Mouse (Mus musculus): ENCODE measurements around the gene Mrgpra6. TPM values are rescaled to one million over a fixed set of nuclear protein-coding genes. Genes with fewer than 3 reads are reported as not detected.
A peak's percentile ranks its signal among the peaks of the same experiment; 100 is the strongest.

Mrgpra6 gene
- not detected for total RNA-seq (2021)

DNA sequence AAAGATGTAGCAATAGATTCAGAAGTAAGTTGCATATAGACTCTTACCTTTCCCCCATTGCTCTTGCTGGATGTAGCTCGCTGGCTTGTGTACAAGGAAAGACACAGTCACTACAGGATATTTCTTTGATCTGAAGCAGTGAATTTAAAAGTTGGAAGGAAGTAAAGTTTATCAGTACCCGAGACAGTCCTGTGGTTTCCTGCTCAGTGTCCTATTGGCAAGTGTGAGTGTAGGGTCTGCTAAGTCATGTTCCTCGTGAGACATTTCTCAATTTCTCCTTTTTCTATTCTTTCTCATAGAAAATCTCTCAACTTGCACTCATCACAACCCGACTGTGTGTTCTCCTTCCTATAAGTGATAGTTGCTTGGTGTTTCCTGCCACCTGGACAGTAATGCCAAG lies at the start of gene Mrgpra6:
Mrgpra6 (minus strand) TSS at position 91 of the 400 bp plus-strand sequence.
- no peak for DNase-seq (ENCODE audit: extremely low spot score in 1 of 2, low spot score in 2 of 2)
- intact Hi-C loops (cut with DNase I): no loop called here

DNA sequence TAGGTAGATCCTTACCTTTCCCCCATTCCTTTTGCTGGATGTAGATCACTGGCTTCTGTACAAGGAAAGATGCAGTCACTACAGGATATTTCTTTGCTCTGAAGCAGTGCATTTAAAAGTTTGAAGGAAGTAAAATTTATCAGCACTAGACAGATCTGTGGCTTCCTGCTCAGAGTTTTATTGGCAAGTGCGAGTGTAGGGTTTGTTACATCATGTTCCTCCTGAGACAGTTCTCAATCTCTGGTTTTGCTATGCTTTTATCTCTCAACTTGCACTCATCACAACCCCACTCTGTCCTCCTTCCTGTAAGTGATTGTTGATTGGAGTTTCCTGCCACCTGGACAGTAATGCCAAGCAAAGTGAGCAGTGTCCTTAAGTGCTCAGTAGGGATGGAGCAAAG lies 48.0 kb upstream of the Mrgpra6 start, which contains the start of gene Mrgpra9:
Mrgpra9 (minus strand) TSS at position 79 of the 400 bp plus-strand sequence.
- intact Hi-C loops (cut with DNase I): no loop called here
- DNase-seq (ENCODE audit: extremely low spot score in 1 of 2, low spot score in 2 of 2): no peak

DNA sequence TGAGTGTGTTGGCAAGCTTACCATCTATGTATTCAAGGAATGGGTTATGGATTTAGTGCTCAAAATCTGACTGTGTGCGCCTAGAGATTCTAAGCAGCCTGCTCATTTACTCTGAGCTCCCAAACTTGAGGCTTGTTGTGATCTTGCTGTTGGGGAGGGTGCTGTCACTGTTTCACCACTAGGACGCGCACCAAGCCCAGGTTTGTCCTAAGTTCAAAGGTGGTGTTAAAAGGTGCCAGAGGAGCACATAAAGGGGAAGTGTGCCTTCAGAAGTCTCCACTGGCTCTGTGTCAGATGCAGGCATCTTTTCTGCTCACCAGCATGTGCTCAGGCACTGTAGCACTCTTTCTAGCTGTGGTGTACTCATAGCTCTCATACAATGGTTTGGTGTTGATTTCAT lies 39.9 kb upstream of the Mrgpra6 start:
- no peak for DNase-seq (ENCODE audit: extremely low spot score in 1 of 2, low spot score in 2 of 2)
- intact Hi-C loops (cut with DNase I): no loop called here

DNA sequence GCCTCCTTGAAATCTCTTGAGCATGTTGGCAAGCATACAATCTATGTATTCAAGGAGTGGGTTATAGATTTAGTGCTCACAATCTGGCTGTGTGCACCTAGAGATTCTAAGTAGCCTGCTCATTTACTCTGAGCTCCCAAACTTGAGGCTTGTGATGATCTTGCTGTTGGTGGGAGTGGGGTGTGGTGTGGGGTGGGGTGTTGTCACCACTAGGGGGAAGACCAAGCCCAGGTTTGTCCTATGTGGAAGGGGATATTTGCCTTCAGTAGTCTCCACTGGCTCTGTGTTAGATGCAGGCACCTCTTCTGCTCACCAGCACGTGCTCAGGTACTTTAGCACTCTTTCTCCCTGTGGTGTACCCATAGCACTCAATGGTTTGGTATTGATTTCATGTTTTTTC lies 9.4 kb downstream of the Mrgpra6 start:
- no peak for DNase-seq (ENCODE audit: extremely low spot score in 1 of 2, low spot score in 2 of 2)
- intact Hi-C loops (cut with DNase I): no loop called here

DNA sequence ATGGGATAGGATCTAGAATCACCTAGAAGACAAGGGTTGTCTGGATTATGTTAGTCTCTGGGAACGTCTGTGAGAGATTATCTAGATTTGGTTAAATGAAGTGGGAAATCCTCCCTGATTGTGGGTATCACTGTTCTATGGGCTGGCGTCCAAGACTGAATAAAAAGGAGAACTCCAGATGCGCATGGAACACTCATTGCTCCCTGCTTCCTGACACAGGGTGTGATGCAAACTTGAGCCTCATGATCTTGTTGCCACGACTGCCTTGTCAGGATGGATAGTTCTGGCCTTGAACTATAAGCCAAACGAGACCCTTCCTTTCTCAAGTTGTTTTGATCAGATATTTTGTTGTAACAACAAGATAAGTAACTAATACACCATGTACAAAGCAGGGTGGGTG lies 33.9 kb downstream of the Mrgpra6 start:
- DNase-seq (ENCODE audit: extremely low spot score in 1 of 2, low spot score in 2 of 2): no peak
- intact Hi-C loops (cut with DNase I): no loop called here

DNA sequence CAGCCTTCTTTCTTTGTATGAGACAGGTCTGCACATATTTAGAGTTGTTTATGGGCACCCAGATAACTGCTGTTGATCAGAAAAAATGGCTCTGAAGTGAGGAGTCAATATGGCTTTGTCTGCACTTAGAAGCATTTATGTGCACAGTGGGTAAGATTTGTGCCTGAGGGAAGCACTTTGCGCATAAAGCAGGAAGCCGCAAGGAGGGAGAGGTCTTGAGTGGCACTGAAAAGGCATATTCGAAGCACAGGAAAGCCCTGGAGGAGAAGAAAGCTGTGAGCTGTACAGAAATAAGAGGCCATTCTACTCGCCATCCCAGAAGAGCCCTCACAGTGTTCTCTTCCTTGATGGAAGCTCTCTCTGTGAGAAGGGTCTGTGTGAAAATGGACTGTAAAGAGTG lies 39.7 kb downstream of the Mrgpra6 start:
- DNase-seq (ENCODE audit: extremely low spot score in 1 of 2, low spot score in 2 of 2): no peak
- intact Hi-C loops (cut with DNase I): no loop called here

DNA sequence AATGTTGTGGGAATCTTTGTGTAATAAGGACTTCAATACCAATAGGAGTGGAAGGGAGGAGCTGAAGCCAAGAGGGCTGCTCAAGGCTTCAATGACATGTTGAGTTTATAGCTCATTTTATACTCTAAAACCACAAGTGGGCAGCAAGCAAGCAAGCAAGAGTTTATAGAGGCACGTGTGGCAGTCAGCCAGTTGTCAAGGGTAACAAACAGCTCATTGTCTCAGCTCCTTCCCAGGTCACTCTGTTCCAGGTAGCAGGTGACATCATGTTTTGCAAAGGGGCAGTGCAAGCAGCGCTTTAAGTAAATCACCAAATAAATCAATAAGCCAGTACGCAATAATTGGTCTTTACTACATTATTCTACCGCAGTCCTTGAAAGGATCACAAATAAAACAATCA lies 41.5 kb downstream of the Mrgpra6 start:
- DNase-seq (ENCODE audit: extremely low spot score in 1 of 2, low spot score in 2 of 2): no peak
- intact Hi-C loops (cut with DNase I): no loop called here

DNA sequence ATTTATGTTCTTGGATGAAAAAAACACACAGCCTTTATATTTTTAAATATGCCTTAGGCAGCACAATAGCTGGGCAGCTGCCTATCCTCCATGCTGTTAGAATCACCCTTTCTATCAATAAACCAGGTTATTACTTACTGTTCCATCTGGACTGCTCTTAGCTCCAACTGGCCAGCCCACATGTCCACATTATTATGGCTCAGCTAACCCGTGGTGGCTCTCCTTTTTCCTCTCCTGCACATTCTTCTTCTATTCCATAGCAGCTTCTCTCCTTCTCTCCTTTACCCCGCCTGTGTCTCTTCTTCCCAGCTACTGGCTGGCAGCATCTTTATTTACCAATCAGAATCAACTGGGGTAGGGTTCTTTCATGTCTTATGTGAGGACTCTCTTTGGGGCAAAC lies 46.3 kb downstream of the Mrgpra6 start:
- no peak for DNase-seq (ENCODE audit: extremely low spot score in 1 of 2, low spot score in 2 of 2)
- intact Hi-C loops (cut with DNase I): no loop called here

DNA sequence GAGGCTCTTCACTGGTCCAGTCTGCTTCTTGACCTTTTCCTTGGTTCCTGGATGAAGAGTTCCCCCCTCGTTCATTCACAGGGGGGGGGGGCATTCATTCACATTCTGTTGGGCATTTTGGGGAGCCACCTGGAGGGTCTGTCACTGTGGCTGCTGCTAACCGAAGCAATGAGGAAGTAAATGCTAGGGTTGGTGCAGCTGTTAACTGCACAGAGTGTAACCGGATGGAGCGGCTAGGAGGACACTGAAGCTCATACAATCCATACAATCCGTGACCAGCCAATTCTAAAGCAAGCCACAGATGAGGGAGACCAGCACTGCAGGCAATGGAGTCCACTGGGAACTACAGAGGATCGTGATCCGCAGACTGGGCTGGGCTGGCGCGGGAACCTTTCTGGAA lies 47.0 kb downstream of the Mrgpra6 start:
- intact Hi-C loops (cut with DNase I): no loop called here
- no peak for DNase-seq (ENCODE audit: extremely low spot score in 1 of 2, low spot score in 2 of 2)

DNA sequence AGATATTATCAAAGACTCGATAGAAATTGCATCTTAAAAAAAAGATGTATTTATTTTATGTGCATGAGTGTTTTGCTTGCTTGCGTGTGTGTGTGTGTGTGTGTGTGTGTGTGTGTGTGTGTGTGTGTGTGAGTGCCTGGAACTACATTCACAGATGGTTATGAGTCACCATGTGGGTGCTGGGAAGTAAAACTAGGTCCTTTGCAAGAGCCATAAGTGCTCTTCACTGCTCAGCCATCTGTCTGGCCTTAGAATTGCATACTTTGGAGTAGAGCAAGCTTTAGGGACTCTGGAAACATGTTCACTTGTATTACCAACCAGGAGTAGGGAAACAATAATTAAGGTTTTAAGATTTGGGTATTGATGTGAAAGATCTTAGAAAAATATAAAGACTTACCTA lies 48.9 kb downstream of the Mrgpra6 start:
- peak in 1 of 2 experiments; percentile 8 for DNase-seq (ENCODE audit: extremely low spot score in 1 of 2, low spot score in 2 of 2)
- intact Hi-C loops (cut with DNase I): no loop called here

DNA sequence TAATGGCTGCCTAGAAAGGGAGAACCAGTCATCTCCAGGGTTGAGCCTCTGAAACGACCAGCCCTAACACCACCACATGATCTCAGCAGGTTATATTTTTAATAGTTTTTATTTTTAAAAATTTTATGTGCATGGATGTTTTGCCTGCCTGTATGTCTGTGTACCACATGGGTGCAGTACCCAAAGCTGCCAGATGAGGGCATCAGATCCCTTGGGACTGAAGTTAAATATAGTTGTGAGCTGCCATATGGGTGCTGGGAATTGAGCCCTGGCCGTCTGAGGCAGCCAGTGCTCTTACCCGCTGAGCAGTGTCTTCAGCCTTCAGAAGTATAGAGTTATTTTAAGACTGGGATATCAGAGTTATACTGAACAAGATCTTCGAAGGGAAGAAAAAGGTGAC lies 49.3 kb downstream of the Mrgpra6 start:
- intact Hi-C loops (cut with DNase I): no loop called here

DNA sequence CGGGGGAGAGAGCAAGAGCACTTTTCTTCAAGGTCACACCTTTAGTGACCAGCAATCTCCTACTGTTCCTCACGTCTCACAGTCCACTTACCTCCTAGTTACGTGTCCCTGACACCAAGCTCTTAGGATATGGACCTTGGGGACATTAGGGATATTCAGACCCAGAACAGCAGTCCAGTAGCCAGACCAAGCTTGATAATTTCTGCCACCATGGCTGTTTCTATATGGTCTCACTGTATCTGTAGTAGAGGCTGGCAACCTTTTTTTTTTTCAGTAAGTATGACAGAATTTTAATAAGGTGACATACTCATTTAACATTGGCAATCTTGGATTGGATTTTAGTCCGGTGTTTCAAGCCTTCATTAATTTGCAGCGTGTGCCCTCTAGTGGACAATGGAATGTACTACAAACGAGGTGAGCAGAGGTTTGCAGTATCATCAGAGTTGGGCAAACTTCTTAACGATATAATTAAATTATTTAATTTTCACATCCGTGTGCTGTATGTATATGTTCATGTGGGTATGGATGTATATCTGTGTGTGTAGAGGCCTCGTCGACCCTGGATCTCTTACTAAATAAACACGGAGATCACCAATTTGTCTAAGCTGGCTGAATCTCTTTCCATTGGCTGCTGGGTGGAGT lies 54.2 kb downstream of the Mrgpra6 start:
- DNase-seq (ENCODE audit: extremely low spot score in 1 of 2, low spot score in 2 of 2): peak; percentile 30 to 59
- intact Hi-C loops (cut with DNase I): loop anchor here (2.0 kb wide), 1 partner anchor 188 kb away; no protein-coding TSS in a partner anchor

More for the DNA sequence above, 49.3 kb downstream of the Mrgpra6 start:
- DNase-seq (ENCODE audit: extremely low spot score in 1 of 2, low spot score in 2 of 2): peak in 1 of 2 experiments; percentile 26

DNA sequence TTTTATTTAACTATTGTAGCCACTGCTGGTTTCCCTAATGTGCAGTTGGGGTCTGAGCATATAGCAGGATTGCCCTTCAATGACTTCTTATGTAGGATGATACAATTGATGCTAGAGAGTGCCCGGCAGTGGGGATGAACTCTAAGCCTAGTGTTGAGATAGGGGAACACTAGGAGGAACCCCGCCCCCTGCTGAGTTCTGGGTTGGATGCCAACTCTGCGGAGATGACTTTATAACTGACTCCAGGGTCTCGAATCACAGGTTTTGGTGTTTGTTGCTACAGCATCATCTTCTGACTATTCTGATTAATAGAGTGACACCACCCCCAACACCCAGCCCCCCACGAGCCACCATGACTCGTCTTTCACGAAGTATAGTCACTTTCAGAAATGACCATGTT lies 56.4 kb downstream of the Mrgpra6 start:
- no peak for DNase-seq (ENCODE audit: extremely low spot score in 1 of 2, low spot score in 2 of 2)
- intact Hi-C loops (cut with DNase I): no loop called here

DNA sequence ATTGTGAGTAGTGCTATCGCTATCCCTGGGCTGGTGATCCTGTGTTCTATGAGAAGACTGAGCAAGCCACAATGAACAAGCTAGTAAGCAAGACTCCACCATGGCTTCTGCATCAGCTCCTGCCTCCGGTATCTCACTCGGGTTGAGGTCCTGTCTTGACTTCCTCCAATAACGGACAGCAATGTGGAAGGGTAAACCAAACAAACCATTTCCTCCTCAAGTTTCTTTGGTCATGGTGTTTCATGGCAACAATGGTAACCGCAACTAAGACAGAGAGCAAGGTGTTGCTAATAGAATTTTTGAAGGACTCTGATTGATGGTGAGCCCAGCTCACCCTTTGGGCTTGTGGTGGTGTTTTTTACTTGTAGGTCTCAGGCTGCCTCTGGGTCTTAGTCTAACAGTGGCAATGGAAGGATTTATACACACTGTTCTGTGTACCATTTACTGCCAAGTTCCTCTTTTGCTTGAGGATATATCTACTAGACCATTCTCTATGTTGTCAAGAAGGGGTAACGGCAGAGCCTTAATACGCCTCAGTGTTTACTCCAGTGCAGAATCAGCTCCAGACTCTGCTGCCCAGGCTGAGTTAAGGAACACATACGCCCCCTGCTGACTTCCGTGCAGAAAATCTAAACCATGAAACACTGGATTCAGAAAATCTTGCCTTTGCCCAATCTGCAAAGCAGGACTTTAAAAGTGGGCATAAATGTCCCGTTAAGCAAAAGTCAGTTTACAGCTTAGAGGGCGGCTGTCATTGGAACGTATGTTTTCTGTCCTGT lies 58.5 kb downstream of the Mrgpra6 start:
- DNase-seq (ENCODE audit: extremely low spot score in 1 of 2, low spot score in 2 of 2): peak in 1 of 2 experiments; percentile 68
- intact Hi-C loops (cut with DNase I): no loop called here

DNA sequence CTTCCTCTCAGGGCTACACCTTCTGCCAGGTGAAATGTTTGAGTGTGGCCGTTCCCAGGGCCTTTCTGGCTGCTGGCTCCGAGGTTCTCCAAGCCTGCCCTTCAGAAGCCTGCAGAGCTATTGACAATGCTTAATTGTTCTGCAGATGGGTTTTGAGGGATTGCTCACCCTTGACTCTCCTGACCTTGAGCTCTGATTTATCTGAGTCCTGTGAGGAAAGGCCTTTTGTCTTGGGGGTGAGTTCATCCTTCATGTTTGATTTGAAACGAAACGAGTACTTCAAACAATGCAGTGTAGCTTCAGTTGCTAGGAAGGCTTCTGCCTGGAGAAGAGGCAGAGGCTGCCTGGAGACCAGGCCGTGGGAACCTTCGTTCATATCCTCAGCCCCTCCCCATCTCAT lies 60.4 kb downstream of the Mrgpra6 start:
- DNase-seq (ENCODE audit: extremely low spot score in 1 of 2, low spot score in 2 of 2): no peak

DNA sequence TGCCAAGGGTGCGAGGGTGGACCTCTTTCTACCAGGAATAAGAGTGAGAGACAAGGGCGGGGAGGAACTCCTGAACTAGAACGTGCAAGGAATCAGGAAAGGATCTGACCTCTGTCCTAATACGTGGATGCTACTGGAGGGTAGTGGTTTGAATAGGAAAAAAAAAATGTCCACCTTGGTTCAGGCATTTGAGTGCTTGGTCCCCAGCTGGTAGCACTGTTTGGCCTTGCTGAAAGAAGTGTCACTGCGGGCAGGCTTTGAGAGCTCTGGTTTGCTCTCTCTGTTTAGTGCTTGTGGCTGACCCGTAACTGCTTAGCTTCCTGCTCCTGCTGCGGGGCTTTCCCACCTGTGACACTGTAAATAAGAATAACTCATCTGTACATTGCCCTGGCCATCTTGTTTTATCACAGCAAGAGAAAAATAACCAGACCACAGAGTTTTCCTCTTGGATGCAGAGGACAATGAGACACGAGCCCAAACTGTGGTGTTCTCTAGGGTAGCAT lies 64.8 kb downstream of the Mrgpra6 start:
- no peak for DNase-seq (ENCODE audit: extremely low spot score in 1 of 2, low spot score in 2 of 2)
- intact Hi-C loops (cut with DNase I): no loop called here

More for the DNA sequence above, 60.4 kb downstream of the Mrgpra6 start:
- intact Hi-C loops (cut with DNase I): no loop called here
